Mouse (Mus musculus) spleen, adult 18-20 months (tissue): ENCODE measurements around the gene Lrrc32.

Source experiments
- DNase-seq, 2 experiments: peaks; one replicate each; pipeline ENCODE4 v3.0.0; 2022; ENCODE audit warnings: mixed read lengths in 2 of 2

Gene Lrrc32

DNA sequence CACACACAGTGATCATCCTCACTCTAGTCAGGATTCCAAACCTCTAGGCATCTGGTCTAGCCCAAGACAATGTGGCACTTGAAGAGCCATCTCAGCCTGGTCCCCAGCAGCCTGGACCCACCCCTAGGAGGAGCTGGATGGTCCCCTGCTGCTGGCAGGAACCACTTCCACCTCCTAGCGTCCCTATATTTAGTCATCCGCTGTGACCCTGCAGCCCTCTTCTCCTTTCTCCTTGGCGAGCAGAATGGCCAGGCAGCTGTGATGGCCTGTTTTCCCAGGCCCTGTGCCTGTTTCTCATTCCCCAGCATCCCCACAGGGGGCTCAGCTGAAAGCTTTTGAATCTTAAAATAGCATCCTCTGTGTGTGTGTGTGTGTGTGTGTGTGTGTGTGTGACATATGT lies 59.8 kb downstream of the Lrrc32 start:
- DNase-seq: no peak

DNA sequence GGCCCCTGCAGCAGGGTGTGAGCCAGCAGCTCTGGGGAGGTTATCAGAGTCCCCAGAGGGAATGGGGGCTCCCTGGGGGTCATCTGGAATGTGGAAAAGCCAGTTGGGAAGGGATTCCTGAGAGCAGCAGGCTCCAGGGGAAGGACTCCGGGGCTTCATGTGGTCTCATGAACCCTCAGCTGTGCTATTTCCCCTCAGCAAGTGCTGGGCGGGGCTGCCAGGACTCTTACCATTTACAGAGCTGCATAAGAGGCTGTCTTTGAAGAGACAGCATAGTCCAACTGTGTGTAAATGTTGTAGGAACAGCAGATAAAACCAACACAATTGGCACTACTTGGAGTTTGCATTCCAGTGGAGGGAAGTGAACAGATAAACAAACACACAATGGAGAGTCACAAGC lies 61.5 kb downstream of the Lrrc32 start:
- DNase-seq: no peak

GRCm38 (mm10) chr7:98551041-98551440 lies 62.0 kb downstream of the Lrrc32 start:
- DNase-seq: no peak
